Mouse (Mus musculus): ENCODE measurements around the gene Psmb5. TPM values are rescaled to one million over a fixed set of nuclear protein-coding genes. Genes with fewer than 3 reads are reported as not detected.

Psmb5 gene
- polyA plus RNA-seq (2014; fragmentation: Nextera tagmentation; extraction: Ambion mirVana) = 422 and 425 TPM in 2 replicates

GRCm38 (mm10) chr14:54617897-54618365 lies at the start of gene Psmb5:
Gene Psmb5, minus strand, starts transcription at chr14:54618022.
- peaks cover 31% of the 10 kb centered on the region for H3K36me3 ChIP-seq (replicated peaks; ENCODE audit: control insufficient read depth, insufficient read depth)
- H3K27me3 ChIP-seq (ENCODE audit: control insufficient read depth, insufficient read depth, low read length) = no peaks in the 10 kb centered on the region
- WGBS = under 1% methylated on average over 25 of the region's 25 CpGs
- H3K4me3 ChIP-seq (replicated peaks; ENCODE audit: low read length) = peak within 1 kb of the TSS; percentile 66
- H3K9me3 ChIP-seq (ENCODE audit: control insufficient read depth, low read length) = no peaks in the 10 kb centered on the region
- H3K9ac ChIP-seq = peak within 1 kb of the TSS; percentile 88
- peaks cover 13% of the 10 kb centered on the region; the same call in 1 of the 2 replicates for H3K4me1 ChIP-seq (replicated peaks; ENCODE audit: control insufficient read depth, insufficient read depth, low read length)
- ATAC-seq (ENCODE audit: low FRiP score) (peak; percentile 92), DNase-seq (ENCODE audit: low spot score) (peak; percentile 89)
- peak within 1 kb of the TSS; percentile 83 for H3K27ac ChIP-seq
- H3K4me2 ChIP-seq (replicated peaks) = peak within 1 kb of the TSS; percentile 71

- Histone ChIP-seq H3K36me3 (replicated peaks; ENCODE audit: control insufficient read depth, insufficient read depth) (peaks cover 96% of the 10 kb centered on the region), H3K27ac (no peak overlapping the region), H3K4me2 (replicated peaks) (no peak overlapping the region), H3K4me3 (replicated peaks; ENCODE audit: low read length) (no peak overlapping the region), H3K27me3 (ENCODE audit: control insufficient read depth, insufficient read depth, low read length) (no peaks in the 10 kb centered on the region), H3K4me1 (replicated peaks; ENCODE audit: control insufficient read depth, insufficient read depth, low read length) (no peaks in the 10 kb centered on the region), H3K9me3 (ENCODE audit: control insufficient read depth, low read length) (no peaks in the 10 kb centered on the region), H3K9ac (no peak overlapping the region)
- ATAC-seq (ENCODE audit: low FRiP score) (no peak), DNase-seq (ENCODE audit: low spot score) (no peak)
- WGBS = 91% methylated on average over 10 of the region's 10 CpGs
These were observed 46.8 kb upstream of the Psmb5 start for GRCm38 (mm10) chr14:54664477-54665222.

GRCm38 (mm10) chr14:54660009-54660408 lies 42.2 kb upstream of the Psmb5 start:
- Histone ChIP-seq H3K9me3 (ENCODE audit: control insufficient read depth, low read length) (no peaks in the 10 kb centered on the region), H3K27me3 (ENCODE audit: control insufficient read depth, insufficient read depth, low read length) (no peaks in the 10 kb centered on the region), H3K4me2 (replicated peaks) (no peak overlapping the region), H3K4me3 (replicated peaks; ENCODE audit: low read length) (no peak overlapping the region), H3K36me3 (replicated peaks; ENCODE audit: control insufficient read depth, insufficient read depth) (peaks cover 99% of the 10 kb centered on the region), H3K9ac (no peak overlapping the region), H3K4me1 (replicated peaks; ENCODE audit: control insufficient read depth, insufficient read depth, low read length) (no peaks in the 10 kb centered on the region), H3K27ac (no peak overlapping the region)
- 86% methylated on average over 2 of the region's 2 CpGs for WGBS
- ATAC-seq (ENCODE audit: low FRiP score) = no peak
- DNase-seq (ENCODE audit: low spot score) = no peak

- Histone ChIP-seq H3K4me2 (replicated peaks) (peak overlapping the region; percentile 93), H3K4me3 (replicated peaks; ENCODE audit: low read length) (peak overlapping the region; percentile 73), H3K9ac (peak overlapping the region; percentile 91), H3K9me3 (ENCODE audit: control insufficient read depth, low read length) (no peaks in the 10 kb centered on the region), H3K36me3 (replicated peaks; ENCODE audit: control insufficient read depth, insufficient read depth) (peaks cover 66% of the 10 kb centered on the region), H3K27me3 (ENCODE audit: control insufficient read depth, insufficient read depth, low read length) (no peaks in the 10 kb centered on the region), H3K27ac (peak overlapping the region; percentile 91), H3K4me1 (replicated peaks; ENCODE audit: control insufficient read depth, insufficient read depth, low read length) (peaks cover 19% of the 10 kb centered on the region)
- DNase-seq (ENCODE audit: low spot score) (peak; percentile 81), ATAC-seq (ENCODE audit: low FRiP score) (peak; percentile 88)
- 2% methylated on average over 12 of the region's 12 CpGs for WGBS
These were observed 35.7 kb upstream of the Psmb5 start for GRCm38 (mm10) chr14:54653496-54653895.

GRCm38 (mm10) chr14:54652787-54653186 lies 35.0 kb upstream of the Psmb5 start:
- Histone ChIP-seq H3K4me2 (replicated peaks) (peak overlapping the region; percentile 93), H3K4me1 (replicated peaks; ENCODE audit: control insufficient read depth, insufficient read depth, low read length) (peaks cover 19% of the 10 kb centered on the region), H3K27me3 (ENCODE audit: control insufficient read depth, insufficient read depth, low read length) (no peaks in the 10 kb centered on the region), H3K9ac (peak overlapping the region; percentile 91), H3K27ac (peak overlapping the region; percentile 91), H3K36me3 (replicated peaks; ENCODE audit: control insufficient read depth, insufficient read depth) (peaks cover 66% of the 10 kb centered on the region), H3K4me3 (replicated peaks; ENCODE audit: low read length) (peak overlapping the region; percentile 73), H3K9me3 (ENCODE audit: control insufficient read depth, low read length) (no peaks in the 10 kb centered on the region)
- ATAC-seq (ENCODE audit: low FRiP score) = no peak
- DNase-seq (ENCODE audit: low spot score) = no peak
- 2% methylated on average over 7 of the region's 7 CpGs for WGBS

GRCm38 (mm10) chr14:54651556-54651955 lies 33.7 kb upstream of the Psmb5 start:
- H3K4me2 ChIP-seq (replicated peaks) = peak overlapping the region; percentile 93
- 0 out of 2 replicates have a peak, but pooled peaks have one; percentile 3 for ATAC-seq (ENCODE audit: low FRiP score)
- no peaks in the 10 kb centered on the region for H3K27me3 ChIP-seq (ENCODE audit: control insufficient read depth, insufficient read depth, low read length)
- H3K4me1 ChIP-seq (replicated peaks; ENCODE audit: control insufficient read depth, insufficient read depth, low read length) = peaks cover 19% of the 10 kb centered on the region
- no peak overlapping the region for H3K27ac ChIP-seq
- H3K4me3 ChIP-seq (replicated peaks; ENCODE audit: low read length) = no peak overlapping the region
- H3K9ac ChIP-seq = no peak overlapping the region
- peaks cover 66% of the 10 kb centered on the region for H3K36me3 ChIP-seq (replicated peaks; ENCODE audit: control insufficient read depth, insufficient read depth)
- WGBS = 78% methylated on average over 4 of the region's 4 CpGs
- no peaks in the 10 kb centered on the region for H3K9me3 ChIP-seq (ENCODE audit: control insufficient read depth, low read length)
- DNase-seq (ENCODE audit: low spot score) = no peak

- Histone ChIP-seq H3K4me1 (replicated peaks; ENCODE audit: control insufficient read depth, insufficient read depth, low read length) (peaks cover 19% of the 10 kb centered on the region), H3K27me3 (ENCODE audit: control insufficient read depth, insufficient read depth, low read length) (no peaks in the 10 kb centered on the region), H3K27ac (no peak overlapping the region), H3K9me3 (ENCODE audit: control insufficient read depth, low read length) (no peaks in the 10 kb centered on the region), H3K4me2 (replicated peaks) (peak overlapping the region; percentile 93), H3K36me3 (replicated peaks; ENCODE audit: control insufficient read depth, insufficient read depth) (peaks cover 66% of the 10 kb centered on the region), H3K9ac (no peak overlapping the region), H3K4me3 (replicated peaks; ENCODE audit: low read length) (no peak overlapping the region)
- WGBS = 67% methylated on average over 23 of the region's 23 CpGs
- ATAC-seq (ENCODE audit: low FRiP score) (peak; percentile 34; the same call in 1 of the 2 replicates), DNase-seq (ENCODE audit: low spot score) (peak; percentile 95)
These were observed 33.0 kb upstream of the Psmb5 start for GRCm38 (mm10) chr14:54650621-54651454.

GRCm38 (mm10) chr14:54647900-54648299 lies 30.1 kb upstream of the Psmb5 start:
- Histone ChIP-seq H3K9ac (no peak overlapping the region), H3K9me3 (ENCODE audit: control insufficient read depth, low read length) (no peaks in the 10 kb centered on the region), H3K27me3 (ENCODE audit: control insufficient read depth, insufficient read depth, low read length) (no peaks in the 10 kb centered on the region), H3K27ac (no peak overlapping the region), H3K36me3 (replicated peaks; ENCODE audit: control insufficient read depth, insufficient read depth) (peaks cover 84% of the 10 kb centered on the region), H3K4me2 (replicated peaks) (no peak overlapping the region), H3K4me1 (replicated peaks; ENCODE audit: control insufficient read depth, insufficient read depth, low read length) (peaks cover 19% of the 10 kb centered on the region), H3K4me3 (replicated peaks; ENCODE audit: low read length) (no peak overlapping the region)
- WGBS = 82% methylated on average over 4 of the region's 4 CpGs
- ATAC-seq (ENCODE audit: low FRiP score) (no peak), DNase-seq (ENCODE audit: low spot score) (no peak)
